Mouse (Mus musculus) small intestine, adult 2 months (tissue): ENCODE results near the gene Atp2a1.

Source experiments
- CTCF ChIP-seq: fragments of 200-500 bp; IDR thresholded peaks from 2 replicates; pipeline ENCODE4 v1.5.1; 2012; ENCODE audit warnings: low read depth, mild to moderate bottlenecking, control low read depth, inconsistent platforms, low read length, moderate library complexity, mixed read lengths; ENCODE audit not compliant: insufficient replicate concordance, insufficient read length; ENCODE audit errors: extremely low read depth
- POLR2A ChIP-seq: fragments of 200-500 bp; IDR thresholded peaks from 2 replicates; pipeline ENCODE4 v1.6.1; 2012; ENCODE audit warnings: low read depth, mild to moderate bottlenecking, control low read depth, inconsistent platforms, low read length, moderate library complexity

DNA sequence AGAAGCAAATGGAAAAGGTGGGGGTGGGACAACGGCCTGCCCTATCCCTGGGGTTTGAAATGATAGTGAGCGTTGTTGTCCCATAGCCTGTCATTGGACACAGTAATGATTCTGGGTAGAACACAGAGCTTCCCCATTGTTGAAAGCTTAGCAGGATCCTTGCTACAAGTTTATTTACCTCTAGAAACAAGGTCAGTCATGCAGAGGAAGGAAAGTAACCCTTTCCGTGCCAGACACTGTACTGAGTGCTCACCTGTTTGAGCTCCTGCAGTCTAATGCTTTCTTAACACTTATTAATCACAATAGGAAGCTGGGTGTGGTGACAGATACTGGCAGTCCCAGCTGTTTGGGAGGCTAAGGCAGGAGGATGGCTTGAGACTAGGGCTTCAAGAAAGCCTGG, 27.1 kb downstream of the Atp2a1 start:
- TF ChIP-seq POLR2A = no peak
- TF ChIP-seq CTCF = no peak
